Mouse (Mus musculus) adipocyte (in vitro differentiated cells): ENCODE data around the gene H2al1d.
"Not testable (repeated sequence)": the region's sequence is repeated elsewhere in the genome, so short reads cannot be mapped to it uniquely, and the experiment has no call there.

Source experiments
- DNase-seq: peaks from one replicate; pipeline ENCODE4 v3.0.0-alpha.2; 2016; ENCODE audit warnings: low spot score

Gene H2al1d

GRCm38 (mm10) chrX:11308524-11308923 lies at the start of gene H2al1d:
Gene H2al1d, plus strand, starts transcription at chrX:11308824.
- not testable (repeated sequence) for DNase-seq

- no peak for DNase-seq
These were observed 43.7 kb upstream of the H2al1d start for GRCm38 (mm10) chrX:11264918-11265317.

- DNase-seq: peak; percentile 5
These were observed 40.8 kb upstream of the H2al1d start for GRCm38 (mm10) chrX:11267791-11268190.

GRCm38 (mm10) chrX:11269074-11269473 lies 39.5 kb upstream of the H2al1d start:
- peak; percentile 54 for DNase-seq

- DNase-seq: no peak
These were observed 35.4 kb upstream of the H2al1d start for GRCm38 (mm10) chrX:11273190-11273589.

- DNase-seq: no peak
These were observed 31.5 kb upstream of the H2al1d start for GRCm38 (mm10) chrX:11277083-11277482.

GRCm38 (mm10) chrX:11280741-11281140 lies 27.9 kb upstream of the H2al1d start:
- no peak for DNase-seq

- no peak for DNase-seq
These were observed 20.2 kb upstream of the H2al1d start for GRCm38 (mm10) chrX:11288306-11288882.

- DNase-seq: no peak
These were observed 19.4 kb upstream of the H2al1d start for GRCm38 (mm10) chrX:11289244-11289643.

- DNase-seq: not testable (repeated sequence)
These were observed 9.7 kb upstream of the H2al1d start, which contains the start of gene H2al1a for GRCm38 (mm10) chrX:11298957-11299356. Gene H2al1a, plus strand, starts transcription at chrX:11299257.

- not testable (repeated sequence) for DNase-seq
These were observed 6.5 kb upstream of the H2al1d start, which contains the start of gene H2al1b for GRCm38 (mm10) chrX:11302132-11302531. Gene H2al1b, plus strand, starts transcription at chrX:11302432.

- not testable (repeated sequence) for DNase-seq
These were observed 3.3 kb upstream of the H2al1d start, which contains the start of gene H2al1c for GRCm38 (mm10) chrX:11305355-11305754. Gene H2al1c, plus strand, starts transcription at chrX:11305655.

GRCm38 (mm10) chrX:11311634-11312033 lies 3.0 kb downstream of the H2al1d start, which contains the start of gene H2al1e:
Gene H2al1e, plus strand, starts transcription at chrX:11311934.
- DNase-seq: not testable (repeated sequence)

GRCm38 (mm10) chrX:11314858-11315257 lies 6.2 kb downstream of the H2al1d start, which contains the start of gene H2al1f:
Gene H2al1f, plus strand, starts transcription at chrX:11315158.
- not testable (repeated sequence) for DNase-seq

- DNase-seq: not testable (repeated sequence)
These were observed 9.3 kb downstream of the H2al1d start, which contains the start of gene H2al1g for GRCm38 (mm10) chrX:11317956-11318355. Gene H2al1g, plus strand, starts transcription at chrX:11318256.

GRCm38 (mm10) chrX:11321192-11321591 lies 12.6 kb downstream of the H2al1d start, which contains the start of gene H2al1h:
Gene H2al1h, plus strand, starts transcription at chrX:11321492.
- DNase-seq: not testable (repeated sequence)

GRCm38 (mm10) chrX:11324359-11324758 lies 15.7 kb downstream of the H2al1d start, which contains the start of gene H2al1i:
Gene H2al1i, plus strand, starts transcription at chrX:11324659.
- not testable (repeated sequence) for DNase-seq

GRCm38 (mm10) chrX:11327522-11327921 lies 18.9 kb downstream of the H2al1d start, which contains the start of gene H2al1j:
Gene H2al1j, plus strand, starts transcription at chrX:11327822.
- not testable (repeated sequence) for DNase-seq

GRCm38 (mm10) chrX:11345762-11346161 lies 37.1 kb downstream of the H2al1d start:
- no peak for DNase-seq

- no peak for DNase-seq
These were observed 38.1 kb downstream of the H2al1d start for GRCm38 (mm10) chrX:11346756-11347155.
